Mouse (Mus musculus): Measurements from ENCODE around the gene Ifng.

DNA sequence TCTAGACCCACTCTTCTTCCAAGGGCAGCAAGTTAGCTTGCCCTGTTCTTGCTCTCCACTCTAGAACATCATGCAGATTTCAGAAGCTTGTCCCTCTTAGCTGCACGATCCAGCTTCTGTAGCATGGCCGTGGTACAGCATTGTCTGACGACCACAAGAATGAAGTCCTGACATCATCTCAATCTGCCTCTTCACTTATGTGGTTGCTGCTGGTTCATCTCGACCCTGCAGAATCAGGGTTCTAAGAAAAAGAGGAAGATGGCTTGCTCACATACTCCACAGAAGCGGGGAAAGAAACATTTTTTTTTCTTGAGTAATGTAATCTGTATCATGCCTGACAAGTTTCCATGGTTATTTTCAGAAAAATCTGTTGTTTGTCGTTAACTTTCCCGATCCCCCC lies 39.9 kb downstream of the Ifng start:
- TF ChIP-seq POLR2A (IDR thresholded peaks at IDR 0.05; ENCODE audit: borderline replicate concordance, extremely low read depth, insufficient read depth, insufficient read length, poor library complexity, severe bottlenecking) (no peak), CTCF (IDR thresholded peaks at IDR 0.05; ENCODE audit: borderline replicate concordance, extremely low read depth, insufficient read depth, insufficient read length) (no peak)

Data from brain, embryonic 14.5 days (tissue).